Mouse (Mus musculus) adrenal gland, postnatal 4 days (tissue): ENCODE measurements around the gene Gm21028. TPM values are rescaled to one million over a fixed set of nuclear protein-coding genes. Genes with fewer than 3 reads are reported as not detected.
"Not testable (repeated sequence)": the region's sequence is repeated elsewhere in the genome, so short reads cannot be mapped to it uniquely, and the experiment has no call there.

Experiments used
- DNase-seq, 2 experiments: peaks; one replicate each; pipeline ENCODE4 v3.0.0; 2021 to 2022; ENCODE audit warnings: low spot score in 2 of 2, mixed read lengths in 2 of 2
- long read RNA-seq, 2 experiments: library from polyadenylated mRNA; stranded (forward); transcript quantifications; one replicate each; pipeline ENCODE4 v2.0.0; 2021
- microRNA-seq: library from miRNA; unstranded; fragments of <30 nt; microRNA quantifications from one replicate; pipeline ENCODE4 v1.2.0, GENCODE M21; 2021
- total RNA-seq, 2 experiments: library from RNA; stranded (reverse); gene quantifications; 2 replicates each; pipeline ENCODE4 v1.2.3; 2021

The Gm21028 gene
- not detected for total RNA-seq
- long read RNA-seq, experiment 1: 0 reads
- long read RNA-seq, experiment 2: 0 reads

DNA sequence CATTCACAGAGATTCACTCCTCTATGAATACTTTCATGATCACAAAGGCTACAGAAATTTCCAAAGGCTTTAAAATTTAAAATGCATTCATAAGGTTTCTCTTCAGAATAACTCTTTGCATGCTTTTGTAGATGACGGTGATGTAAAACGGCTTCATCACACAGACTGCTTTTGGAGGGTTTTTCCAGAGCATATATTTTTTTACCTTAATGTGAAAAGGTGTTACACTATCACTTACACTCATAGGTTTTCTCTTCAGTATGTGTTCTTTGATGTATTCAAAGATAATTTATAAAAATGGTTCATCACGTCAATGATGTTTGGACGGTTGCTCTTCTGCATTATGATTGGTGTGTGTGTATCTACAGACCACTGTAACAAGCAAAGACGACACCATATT, at the start of gene Gm21028:
TSS of gene Gm21028 (minus strand) at position 101 of the 400 bp plus-strand sequence.
- no peak for DNase-seq

DNA sequence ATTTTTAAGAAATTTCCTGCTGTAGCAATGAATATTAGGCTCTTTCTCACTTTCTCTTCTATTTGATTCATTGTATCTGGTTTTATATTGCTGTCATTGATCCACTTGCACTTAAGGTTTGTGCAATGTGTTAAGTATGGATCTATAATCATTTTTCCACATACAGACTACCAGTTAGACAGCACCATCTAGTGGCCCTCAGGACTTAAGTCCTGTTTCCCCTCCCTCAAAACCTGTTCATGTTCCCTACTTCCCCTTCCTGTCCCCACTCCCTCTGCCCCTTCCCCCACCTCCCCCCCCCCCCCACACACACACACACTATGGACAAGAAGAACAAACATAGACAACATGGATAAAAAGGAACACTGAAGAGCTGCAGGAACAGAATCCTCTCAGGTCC, 17.3 kb upstream of the Gm21028 start:
- DNase-seq: not testable (repeated sequence)

DNA sequence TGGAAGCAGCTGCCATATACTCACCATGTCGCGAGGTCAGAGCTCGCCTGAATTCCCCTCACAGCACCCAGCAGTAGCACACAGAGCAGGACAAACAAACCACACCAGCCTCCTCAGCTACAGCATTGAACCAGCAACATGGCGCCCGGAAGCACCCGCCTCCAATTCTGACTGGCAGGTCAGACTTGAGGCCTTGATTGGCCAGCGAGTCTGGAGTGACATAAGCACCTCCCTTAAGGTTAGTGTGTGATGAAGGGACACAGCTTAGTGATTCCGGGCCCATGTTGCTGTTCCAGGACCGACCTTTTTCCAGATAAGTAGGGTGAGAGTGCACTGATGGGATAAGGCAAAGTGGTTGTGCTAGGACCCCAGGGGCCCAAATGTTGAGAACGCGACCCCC, 14.0 kb upstream of the Gm21028 start, which contains the start of gene Zfp977:
TSS of gene Zfp977 (minus strand) at position 135 of the 400 bp plus-strand sequence.
- DNase-seq: not testable (repeated sequence)

DNA sequence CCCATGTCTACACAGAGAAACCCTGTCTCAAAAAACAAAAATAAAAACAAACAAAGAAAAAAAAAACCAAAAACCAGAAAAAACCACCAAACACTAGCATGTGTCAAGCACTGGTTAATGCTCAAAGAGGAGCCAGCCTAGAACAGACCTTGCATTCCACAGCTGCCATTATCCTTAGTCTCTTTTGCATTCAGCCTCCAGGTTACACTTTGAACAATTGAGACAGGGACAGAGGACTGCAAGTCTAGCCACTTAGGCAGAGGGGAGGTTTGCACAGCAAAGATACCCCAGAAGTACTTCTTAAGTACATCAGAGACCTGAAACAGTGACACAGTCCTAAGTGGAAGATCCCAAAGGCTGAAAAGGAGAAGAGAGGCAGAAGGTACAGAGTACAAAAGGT, 12.9 kb upstream of the Gm21028 start:
- not testable (repeated sequence) for DNase-seq

DNA sequence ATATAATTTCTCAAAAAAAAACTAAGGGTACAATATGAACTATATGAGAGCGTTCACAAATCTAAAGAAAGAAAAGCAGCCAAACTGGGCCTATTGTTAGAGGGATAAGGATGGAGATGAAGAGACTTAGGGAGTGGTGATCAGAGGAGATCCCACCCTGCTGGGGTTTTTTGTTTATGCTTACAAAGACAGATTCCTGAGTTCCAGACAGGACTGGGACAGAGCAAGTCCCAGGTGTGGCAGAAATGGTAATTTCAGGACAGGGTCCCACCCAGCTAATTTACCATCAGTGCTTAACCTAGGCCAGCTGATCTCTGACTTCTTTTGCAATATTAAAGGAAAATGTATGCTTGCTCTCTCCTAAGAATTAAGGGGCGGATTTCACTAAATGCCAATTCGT, 26.6 kb downstream of the Gm21028 start:
- DNase-seq: no peak

Small RNA genes lying within 50 kb of the gene (microRNA-seq; reads per million reads assigned to microRNA genes)
- gene Gm24938: not detected

Other genes starting within 250 kb of the Gm21028 start
- gene 4933421I07Rik, start 130.5 kb downstream of the Gm21028 start, total RNA-seq: not detected
- gene Zfp141, start 72.8 kb downstream of the Gm21028 start, total RNA-seq: 10 to 100 TPM; 26.7 to 27.1 TPM
- 1 to 10 TPM; 1.2 to 2.8 TPM for gene Zfp977, start 14.0 kb upstream of the Gm21028 start, total RNA-seq
- gene Zfp976, start 64.0 kb upstream of the Gm21028 start, total RNA-seq: 1 to 10 TPM; 5.5 to 5.8 TPM
- gene Zfp975, start 114.2 kb upstream of the Gm21028 start, total RNA-seq: 1 to 10 TPM; 7.2 to 8.8 TPM
- gene Gm17067, start 148.4 kb upstream of the Gm21028 start, total RNA-seq: under 1 TPM; 0.11 to 0.48 TPM
- not detected for gene Vmn2r62, start 214.9 kb upstream of the Gm21028 start, total RNA-seq